Mouse (Mus musculus) heart, embryonic 10.5 days (tissue): Measurements from ENCODE around the gene Acvr1b. TPM values are rescaled to one million over a fixed set of nuclear protein-coding genes. Genes with fewer than 3 reads are reported as not detected.
A peak's percentile ranks its signal among the peaks of the same experiment; 100 is the strongest.

Experiments
- DNase-seq: peaks from one replicate; pipeline ENCODE4 v3.0.0-alpha.2; 2017; ENCODE audit warnings: low spot score
- H3K27ac ChIP-seq: fragments of 300-500 bp; sonication (generic); 2 replicates; pipeline ENCODE4 v1.5.1; 2016; ENCODE audit warnings: mild to moderate bottlenecking
- H3K27me3 ChIP-seq: fragments of 300-500 bp; sonication (generic); 2 replicates; pipeline ENCODE4 v1.6.1; 2016; ENCODE audit warnings: mild to moderate bottlenecking; ENCODE audit not compliant: poor library complexity, insufficient read depth, severe bottlenecking
- H3K36me3 ChIP-seq: fragments of 300-500 bp; sonication (generic); 2 replicates; pipeline ENCODE4 v1.6.1; 2016; ENCODE audit warnings: mild to moderate bottlenecking, moderate library complexity
- H3K4me1 ChIP-seq: fragments of 300-500 bp; sonication (generic); 2 replicates; pipeline ENCODE4 v1.6.1; 2016; ENCODE audit warnings: mild to moderate bottlenecking
- H3K4me3 ChIP-seq: fragments of 300-500 bp; sonication (generic); 2 replicates; pipeline ENCODE4 v1.5.1; 2016; ENCODE audit warnings: mild to moderate bottlenecking, moderate library complexity
- H3K9me3 ChIP-seq: fragments of 300-500 bp; sonication (generic); 2 replicates; pipeline ENCODE4 v1.6.1; 2016; ENCODE audit warnings: mild to moderate bottlenecking, moderate library complexity
- WGBS: fragments of 180-500 bp; shearing (Covaris S2); methylation state at CpG from one replicate; pipeline ENCODE4 v1.1.7; 2016; 5-methylcytosine and 5-hydroxymethylcytosine counted together
- polyA plus RNA-seq: library from polyadenylated mRNA; unstranded; fragments of >200 nt; fragmentation: Nextera tagmentation; extraction: Ambion mirVana; gene quantifications from 2 replicates; pipeline ENCODE4 v1.2.1, GENCODE M21; 2016

Acvr1b gene
- polyA plus RNA-seq, 1 experiment from 2014 or later = 5.6 TPM

DNA sequence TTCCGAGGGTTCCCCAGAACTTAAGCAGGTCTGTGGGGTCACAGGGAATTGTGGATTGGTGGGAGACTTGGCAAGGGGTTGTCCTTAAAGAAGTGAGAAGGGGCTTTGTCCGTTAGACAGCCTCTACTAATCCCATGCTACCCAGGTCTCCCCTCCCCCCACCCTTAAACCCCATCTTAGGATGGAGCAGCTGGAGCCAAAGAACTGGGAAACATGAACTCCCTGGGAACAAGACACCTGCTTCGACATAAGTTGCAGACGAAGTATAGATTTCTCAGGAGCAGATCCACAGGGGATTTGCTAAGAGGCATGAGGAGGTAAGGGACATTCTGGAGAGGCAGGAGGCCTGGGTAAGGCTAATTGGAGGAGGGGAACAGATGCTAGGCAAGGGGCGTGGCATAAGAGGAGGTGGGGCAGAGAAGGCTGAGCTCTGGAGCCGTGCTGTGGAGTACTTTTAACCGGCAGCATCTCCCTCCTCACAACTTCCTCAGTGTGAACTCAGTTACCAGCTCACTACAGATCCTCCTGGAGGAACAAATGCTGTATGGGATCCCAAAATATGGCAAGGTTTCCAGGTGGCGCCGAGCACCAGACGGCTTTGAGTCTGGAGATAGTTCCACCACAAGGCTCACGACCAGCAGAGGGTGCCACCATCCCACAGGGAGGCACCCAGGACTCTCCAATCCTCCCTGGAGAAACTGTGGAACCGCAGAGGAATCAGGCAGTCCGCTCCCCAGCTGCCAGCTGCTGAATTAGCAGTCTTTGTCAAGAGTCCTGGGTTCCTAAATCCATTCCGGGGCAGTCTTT, 47.6 kb downstream of the Acvr1b start:
- H3K9me3 ChIP-seq = no peaks in the 10 kb centered on the region
- peaks cover 44% of the 10 kb centered on the region for H3K4me1 ChIP-seq
- peaks cover 47% of the 10 kb centered on the region for H3K27me3 ChIP-seq
- H3K36me3 ChIP-seq = no peaks in the 10 kb centered on the region
- DNase-seq = peak; percentile 87
- 0 out of 2 replicates have a peak overlapping the region, but pooled peaks have one; percentile 13 for H3K27ac ChIP-seq
- under 1% methylated on average over 14 of the region's 14 CpGs for WGBS
- H3K4me3 ChIP-seq = peak overlapping the region; percentile 55

DNA sequence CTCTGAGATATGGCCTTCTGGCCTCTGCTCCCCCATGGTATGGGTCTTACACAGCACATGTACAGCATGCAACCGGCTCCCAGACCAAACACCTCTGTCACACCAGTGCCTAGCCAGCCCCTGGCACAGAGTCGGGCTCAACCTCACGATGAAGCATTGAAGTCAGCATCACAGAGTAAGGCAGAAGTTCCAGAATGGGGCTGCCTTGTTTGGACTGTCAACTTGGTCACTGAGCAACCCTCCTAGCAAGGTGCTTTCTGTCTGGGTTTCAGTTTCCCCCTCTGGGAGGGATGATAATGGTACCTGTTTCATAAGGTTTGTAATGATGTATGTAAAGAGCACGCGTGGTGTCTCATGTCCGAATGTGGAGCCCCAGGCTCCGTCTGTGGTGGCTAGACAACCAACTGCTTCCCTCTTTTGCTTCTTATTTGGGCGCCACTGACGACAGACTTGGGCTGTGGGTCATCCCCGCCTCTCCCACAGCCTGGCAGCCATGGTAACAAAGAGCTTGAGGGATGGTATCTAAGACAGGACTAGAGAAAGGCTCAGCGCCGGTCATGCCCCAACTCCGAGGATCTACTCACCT, 49.1 kb downstream of the Acvr1b start:
- DNase-seq = no peak
- WGBS = 39% methylated on average over 13 of the region's 13 CpGs
- Histone ChIP-seq H3K4me1 (peaks cover 58% of the 10 kb centered on the region), H3K36me3 (0 out of 2 replicates have a peak, but pooled peaks cover 3% of the 10 kb centered on the region), H3K27ac (0 out of 2 replicates have a peak overlapping the region, but pooled peaks have one; percentile 90), H3K4me3 (peak overlapping the region; percentile 91; the same call in 1 of the 2 replicates), H3K27me3 (peaks cover 58% of the 10 kb centered on the region), H3K9me3 (no peaks in the 10 kb centered on the region)

DNA sequence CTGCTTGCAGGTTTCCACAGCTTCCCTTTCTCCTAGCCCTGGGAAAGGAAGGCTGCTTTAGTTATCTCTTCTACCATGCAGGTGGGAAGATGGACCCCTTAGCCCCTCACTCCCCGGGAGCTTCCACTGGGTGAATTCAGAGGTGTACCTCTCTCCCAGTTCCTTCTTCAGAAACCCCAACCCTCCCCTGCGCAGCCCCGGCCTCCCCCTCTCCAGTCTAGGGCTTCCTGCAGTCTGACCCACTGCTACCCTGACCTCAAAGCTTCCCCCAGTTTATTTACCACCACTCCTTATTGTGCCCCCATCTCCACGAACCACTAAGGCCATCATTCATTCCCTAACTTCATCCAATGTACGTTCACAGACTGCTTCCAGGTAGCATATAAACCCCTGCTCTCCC, 49.7 kb downstream of the Acvr1b start:
- WGBS = 9% methylated on average over 5 of the region's 5 CpGs
- H3K27me3 ChIP-seq = peaks cover 58% of the 10 kb centered on the region
- peak overlapping the region; percentile 91 for H3K4me3 ChIP-seq
- no peaks in the 10 kb centered on the region for H3K9me3 ChIP-seq
- no peak for DNase-seq
- H3K36me3 ChIP-seq = 0 out of 2 replicates have a peak, but pooled peaks cover 3% of the 10 kb centered on the region
- H3K27ac ChIP-seq = peak overlapping the region; percentile 90; the same call in 1 of the 2 replicates
- H3K4me1 ChIP-seq = peaks cover 63% of the 10 kb centered on the region

DNA sequence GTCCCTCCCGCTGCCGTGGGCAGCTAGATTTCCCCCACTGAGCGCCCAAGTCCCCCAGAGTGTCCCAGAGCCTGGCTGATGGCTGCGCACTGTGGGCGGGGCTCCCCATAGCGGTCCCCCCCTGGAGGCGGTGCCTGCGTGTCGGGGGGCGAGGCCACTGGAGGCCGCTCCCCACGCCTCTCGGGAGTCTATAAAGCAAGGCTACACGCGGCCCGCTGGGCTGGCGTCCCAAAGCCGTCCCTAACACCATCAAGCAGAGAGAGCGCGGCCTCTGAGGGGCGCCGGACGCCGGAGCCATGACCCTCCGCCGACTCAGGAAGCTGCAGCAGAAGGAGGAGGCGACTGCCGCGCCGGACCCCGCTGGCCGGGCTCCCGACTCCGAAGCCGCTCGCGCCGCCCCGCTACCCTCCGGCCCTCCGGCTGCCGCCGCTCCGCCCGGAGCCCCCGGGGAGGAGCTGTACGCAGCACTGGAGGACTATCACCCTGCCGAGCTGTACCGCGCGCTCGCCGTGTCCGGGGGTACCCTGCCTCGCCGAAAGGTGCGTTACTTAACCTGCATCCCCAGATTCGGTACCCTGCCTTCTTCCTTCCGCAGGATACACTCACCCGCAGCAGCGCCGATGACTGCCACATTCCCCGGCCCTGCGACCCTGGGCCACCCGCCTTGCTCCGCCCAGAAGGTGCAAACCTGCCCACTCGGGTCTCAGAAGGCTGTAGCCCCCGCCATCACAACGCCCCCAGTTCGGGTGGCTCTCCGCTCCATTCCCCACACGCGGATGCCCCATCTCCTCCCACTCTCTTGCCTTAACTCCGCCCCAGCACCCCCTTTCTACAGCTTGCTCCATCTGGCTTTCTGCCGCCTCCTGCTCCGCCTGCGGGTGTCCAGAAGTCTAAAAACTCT, 50.4 kb downstream of the Acvr1b start, which contains the start of gene Grasp:
Gene Grasp, plus strand, starts transcription at position 183 of the 901 bp plus-strand sequence.
- H3K36me3 ChIP-seq = peaks cover 9% of the 10 kb centered on the region
- under 1% methylated on average over 77 of the region's 77 CpGs for WGBS
- peaks cover 60% of the 10 kb centered on the region for H3K27me3 ChIP-seq
- peak within 1 kb of the TSS; percentile 91 for H3K4me3 ChIP-seq
- H3K4me1 ChIP-seq = peaks cover 63% of the 10 kb centered on the region
- peak; percentile 92 for DNase-seq
- H3K27ac ChIP-seq = peak within 1 kb of the TSS; percentile 90
- no peaks in the 10 kb centered on the region for H3K9me3 ChIP-seq

DNA sequence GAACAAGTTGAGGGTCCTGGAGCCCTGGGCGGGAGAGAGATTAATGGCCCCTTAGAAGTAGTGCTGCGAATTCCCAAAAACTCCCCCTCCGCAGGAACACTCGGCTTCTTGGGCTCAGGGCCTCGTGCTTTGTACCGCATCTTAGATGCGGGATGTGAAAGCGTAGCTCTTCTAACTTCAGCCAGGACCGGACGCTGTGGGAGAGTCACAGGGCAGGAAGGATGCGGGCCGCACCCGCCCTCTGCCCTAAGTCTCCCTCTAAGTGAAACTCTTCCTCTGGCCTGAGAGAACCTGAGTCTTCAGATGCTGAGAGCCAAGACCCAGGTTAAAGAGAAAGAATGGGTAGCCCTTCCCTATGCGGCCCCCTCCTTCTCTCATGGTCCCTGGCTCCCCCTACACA, 51.1 kb downstream of the Acvr1b start:
- peaks cover 63% of the 10 kb centered on the region for H3K4me1 ChIP-seq
- no peak for DNase-seq
- H3K4me3 ChIP-seq = peak overlapping the region; percentile 91
- H3K9me3 ChIP-seq = no peaks in the 10 kb centered on the region
- peaks cover 66% of the 10 kb centered on the region for H3K27me3 ChIP-seq
- peaks cover 16% of the 10 kb centered on the region for H3K36me3 ChIP-seq
- H3K27ac ChIP-seq = peak overlapping the region; percentile 90
- 4% methylated on average over 14 of the region's 14 CpGs for WGBS

DNA sequence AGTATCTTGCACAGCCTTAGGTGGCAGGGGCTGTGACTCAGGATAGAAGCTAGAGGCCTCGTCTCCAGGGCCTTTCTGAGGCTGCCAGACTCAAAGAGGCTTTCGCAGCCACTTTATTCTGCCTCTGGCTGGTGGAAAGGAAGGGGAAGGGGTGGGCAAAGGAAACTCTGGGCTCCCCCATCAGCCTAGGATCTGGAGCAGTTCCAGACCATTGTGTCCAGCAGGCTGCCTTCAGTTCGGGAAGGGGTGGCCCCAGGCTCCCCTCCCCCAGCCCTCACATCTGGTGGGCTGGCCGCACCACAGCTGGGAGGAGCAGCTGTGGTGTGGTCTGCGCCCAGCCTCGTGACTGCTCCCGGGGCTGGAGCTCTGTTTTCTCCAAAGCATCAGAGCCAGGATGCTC, 54.1 kb downstream of the Acvr1b start:
- 22% methylated on average over 7 of the region's 7 CpGs for WGBS
- peak overlapping the region; percentile 72 for H3K27ac ChIP-seq
- DNase-seq = peak; percentile 84
- H3K4me3 ChIP-seq = no peak overlapping the region
- H3K36me3 ChIP-seq = peaks cover 34% of the 10 kb centered on the region
- peaks cover 46% of the 10 kb centered on the region for H3K4me1 ChIP-seq
- no peaks in the 10 kb centered on the region for H3K9me3 ChIP-seq
- peaks cover 75% of the 10 kb centered on the region for H3K27me3 ChIP-seq

DNA sequence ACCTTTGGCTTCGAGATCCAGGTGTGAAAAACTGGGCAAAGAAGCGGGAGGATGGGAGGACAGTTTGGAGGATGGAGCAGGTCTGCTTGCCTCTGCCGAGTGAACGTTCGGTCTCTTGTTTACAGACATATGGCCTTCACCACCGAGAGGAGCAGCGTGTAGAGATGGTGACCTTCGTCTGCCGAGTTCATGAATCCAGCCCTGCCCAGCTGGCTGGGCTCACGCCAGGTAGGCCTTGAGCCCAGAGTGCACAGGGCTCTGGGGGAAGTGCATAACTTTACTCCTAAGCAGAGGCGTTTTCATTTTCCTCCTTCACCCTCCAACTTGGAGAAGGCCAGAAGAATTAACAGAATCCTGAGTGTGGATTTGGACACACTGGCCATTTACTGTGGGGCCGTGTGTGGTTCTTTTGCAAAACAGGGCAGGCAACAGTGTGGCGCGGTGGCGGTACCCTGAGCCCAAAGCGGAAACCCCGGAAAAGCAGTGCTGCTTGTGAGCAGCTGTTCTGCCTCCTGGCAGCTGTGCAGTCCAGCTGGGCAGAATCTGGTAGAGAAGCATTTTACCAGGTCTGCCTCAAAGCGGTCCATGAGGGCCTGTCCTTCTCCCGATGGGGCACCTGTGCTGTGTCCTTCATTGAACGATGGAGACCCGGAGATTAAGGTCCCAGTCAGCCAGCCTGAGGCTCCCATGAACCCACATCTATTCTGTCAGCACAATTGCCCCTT, 55.2 kb downstream of the Acvr1b start:
- H3K36me3 ChIP-seq = peaks cover 34% of the 10 kb centered on the region
- H3K27ac ChIP-seq = peak overlapping the region; percentile 3; the same call in 1 of the 2 replicates
- H3K4me1 ChIP-seq = peaks cover 39% of the 10 kb centered on the region
- peaks cover 69% of the 10 kb centered on the region for H3K27me3 ChIP-seq
- H3K4me3 ChIP-seq = no peak overlapping the region
- no peak for DNase-seq
- 84% methylated on average over 21 of the region's 21 CpGs for WGBS
- no peaks in the 10 kb centered on the region for H3K9me3 ChIP-seq

DNA sequence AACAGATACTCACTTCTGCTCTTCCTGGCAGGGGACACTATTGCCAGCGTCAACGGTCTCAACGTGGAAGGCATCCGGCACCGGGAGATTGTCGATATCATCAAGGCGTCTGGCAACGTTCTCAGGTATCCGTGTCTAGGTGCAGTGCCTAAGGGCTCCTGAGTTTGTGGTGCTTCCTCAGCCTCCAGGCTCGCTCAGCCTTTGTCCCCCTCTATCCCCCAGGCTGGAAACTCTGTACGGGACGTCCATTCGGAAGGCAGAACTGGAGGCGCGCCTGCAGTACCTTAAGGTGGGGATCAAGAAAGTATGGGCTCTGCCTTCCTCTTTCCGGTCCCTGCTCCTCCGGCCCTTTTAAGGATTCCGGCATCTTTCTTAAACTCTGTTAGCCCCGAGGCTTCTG, 56.6 kb downstream of the Acvr1b start:
- no peak overlapping the region for H3K27ac ChIP-seq
- peaks cover 34% of the 10 kb centered on the region for H3K36me3 ChIP-seq
- no peak overlapping the region for H3K4me3 ChIP-seq
- no peaks in the 10 kb centered on the region for H3K9me3 ChIP-seq
- peaks cover 34% of the 10 kb centered on the region for H3K4me1 ChIP-seq
- peaks cover 62% of the 10 kb centered on the region for H3K27me3 ChIP-seq
- no peak for DNase-seq
- WGBS = 91% methylated on average over 19 of the region's 19 CpGs

DNA sequence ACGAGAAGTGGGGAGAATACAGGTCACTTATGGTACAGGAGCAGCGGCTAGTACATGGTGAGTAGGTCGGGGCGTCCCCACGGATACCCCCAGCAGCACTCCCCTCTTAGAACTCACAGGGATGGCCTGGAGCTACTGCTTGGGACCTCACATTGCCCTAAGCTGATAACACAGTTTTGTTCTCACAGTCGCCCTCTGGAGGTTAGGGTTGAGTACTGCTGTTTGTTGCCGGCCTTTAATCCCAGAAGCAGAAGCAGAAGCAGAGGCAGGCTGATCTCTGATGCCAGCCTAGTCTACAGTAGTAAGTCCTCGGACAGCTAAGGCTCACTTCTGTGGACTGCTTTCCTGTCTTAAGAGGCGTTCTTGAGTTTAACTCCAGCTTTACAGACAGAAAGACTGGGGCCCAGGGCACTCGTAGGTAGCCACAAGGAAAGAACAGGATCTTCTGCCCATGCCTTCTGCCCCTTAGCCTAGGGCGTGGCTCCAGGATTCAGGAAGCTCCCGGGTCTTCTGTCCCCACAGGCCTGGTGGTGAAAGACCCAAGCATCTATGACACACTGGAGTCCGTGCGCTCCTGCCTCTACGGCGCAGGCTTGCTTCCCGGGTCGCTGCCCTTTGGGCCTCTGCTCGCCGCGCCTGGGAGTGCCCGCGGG, 57.3 kb downstream of the Acvr1b start:
- peaks cover 34% of the 10 kb centered on the region for H3K36me3 ChIP-seq
- no peak for DNase-seq
- no peaks in the 10 kb centered on the region for H3K9me3 ChIP-seq
- WGBS = 70% methylated on average over 23 of the region's 23 CpGs
- peak overlapping the region; percentile 51 for H3K4me3 ChIP-seq
- peaks cover 40% of the 10 kb centered on the region for H3K4me1 ChIP-seq
- H3K27ac ChIP-seq = peak overlapping the region; percentile 81
- H3K27me3 ChIP-seq = peaks cover 62% of the 10 kb centered on the region

DNA sequence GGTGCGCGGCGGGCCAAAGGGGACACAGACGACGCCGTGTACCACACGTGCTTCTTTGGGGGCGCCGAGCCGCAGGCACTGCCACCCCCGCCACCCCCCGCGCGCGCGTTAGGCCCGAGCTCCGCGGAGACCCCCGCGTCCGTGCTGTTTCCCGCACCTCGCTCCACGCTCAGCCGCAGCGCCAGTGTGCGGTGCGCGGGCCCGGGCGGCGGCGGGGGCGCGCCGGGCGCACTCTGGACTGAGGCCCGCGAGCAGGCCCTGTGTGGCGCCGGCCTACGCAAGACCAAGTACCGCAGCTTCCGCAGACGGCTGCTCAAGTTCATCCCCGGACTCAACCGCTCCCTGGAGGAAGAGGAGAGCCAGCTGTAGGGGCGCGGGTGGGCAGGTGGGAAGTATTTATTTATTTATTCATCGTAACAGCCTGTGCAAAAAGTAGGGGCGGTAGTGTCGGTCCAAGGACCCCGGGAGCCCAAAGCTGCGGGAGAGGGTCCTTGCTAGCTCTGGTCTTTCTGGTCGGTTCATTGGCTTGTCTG, 57.8 kb downstream of the Acvr1b start:
- WGBS = 48% methylated on average over 56 of the region's 56 CpGs
- DNase-seq = no peak
- H3K27me3 ChIP-seq = peaks cover 58% of the 10 kb centered on the region
- H3K36me3 ChIP-seq = peaks cover 33% of the 10 kb centered on the region
- H3K4me1 ChIP-seq = peaks cover 40% of the 10 kb centered on the region
- peak overlapping the region; percentile 81 for H3K27ac ChIP-seq
- peak overlapping the region; percentile 51 for H3K4me3 ChIP-seq
- H3K9me3 ChIP-seq = no peaks in the 10 kb centered on the region

DNA sequence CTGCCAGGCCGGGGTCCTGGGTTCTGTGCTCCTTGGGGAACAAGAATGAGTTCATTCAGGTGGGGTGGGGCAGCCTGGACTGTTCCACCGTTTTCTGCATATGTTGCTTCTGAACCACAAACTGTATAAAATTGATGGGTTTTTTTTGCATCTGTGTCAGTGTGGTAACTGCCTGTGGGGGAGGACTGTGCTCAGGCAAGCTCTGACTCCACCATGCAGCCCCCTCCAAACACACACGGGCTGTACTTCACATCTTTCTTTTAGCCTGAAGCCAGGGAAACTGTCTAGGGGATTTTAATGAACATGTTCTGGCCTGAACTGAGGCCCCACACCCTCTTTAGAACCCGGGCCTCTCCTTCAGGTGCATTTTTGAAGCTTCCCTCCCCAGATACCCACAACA, 58.7 kb downstream of the Acvr1b start:
- peaks cover 31% of the 10 kb centered on the region for H3K36me3 ChIP-seq
- H3K27me3 ChIP-seq = peaks cover 54% of the 10 kb centered on the region
- no peaks in the 10 kb centered on the region for H3K9me3 ChIP-seq
- H3K4me1 ChIP-seq = peaks cover 36% of the 10 kb centered on the region
- 75% methylated on average over 4 of the region's 4 CpGs for WGBS
- no peak overlapping the region for H3K27ac ChIP-seq
- H3K4me3 ChIP-seq = no peak overlapping the region
- no peak for DNase-seq
